Mouse (Mus musculus): ENCODE results near the gene Pnkd. TPM values are rescaled to one million over a fixed set of nuclear protein-coding genes. Genes with fewer than 3 reads are reported as not detected.

Pnkd gene
- polyA plus RNA-seq (2012) = 10.0 and 10.9 TPM in 2 replicates

GRCm38 (mm10) chr1:74284543-74285160 is at the start of gene Pnkd, which contains the start of gene Aamp:
Pnkd (plus strand) TSS chr1:74284930.
Aamp (minus strand) TSS chr1:74284738.
- Histone ChIP-seq H3K4me1 (ENCODE audit: control insufficient read depth) (peaks cover 56% of the 10 kb centered on the region), H3K27me3 (ENCODE audit: control insufficient read depth) (no peaks in the 10 kb centered on the region), H3K9me3 (ENCODE audit: control insufficient read depth, low read length) (no peaks in the 10 kb centered on the region), H3K36me3 (ENCODE audit: control insufficient read depth) (peaks cover 61% of the 10 kb centered on the region), H3K4me3 (replicated peaks) (peak within 1 kb of the TSS; percentile 83)
- TF ChIP-seq GATA1 (IDR thresholded peaks at IDR 0.05; ENCODE audit: low read length) (no peak), TAL1 (IDR thresholded peaks at IDR 0.05; ENCODE audit: low read length) (no peak)

- no peaks in the 10 kb centered on the region for H3K27me3 ChIP-seq (ENCODE audit: control insufficient read depth)
These were observed 48.7 kb upstream of the Pnkd start, which contains the start of gene Arpc2 for GRCm38 (mm10) chr1:74235938-74236589. Arpc2 (plus strand) TSS chr1:74236084.

GRCm38 (mm10) chr1:74236590-74237317 is 48.0 kb upstream of the Pnkd start:
- H3K36me3 ChIP-seq (ENCODE audit: control insufficient read depth) = peaks cover 10% of the 10 kb centered on the region
- no peaks in the 10 kb centered on the region for H3K27me3 ChIP-seq (ENCODE audit: control insufficient read depth)
- peak overlapping the region; percentile 99 for H3K4me3 ChIP-seq (replicated peaks)
- H3K4me1 ChIP-seq (ENCODE audit: control insufficient read depth) = peaks cover 56% of the 10 kb centered on the region
- H3K9me3 ChIP-seq (ENCODE audit: control insufficient read depth, low read length) = no peaks in the 10 kb centered on the region
- TF ChIP-seq TAL1 (IDR thresholded peaks at IDR 0.05; ENCODE audit: low read length) (no peak), GATA1 (IDR thresholded peaks at IDR 0.05; ENCODE audit: low read length) (no peak)

More at GRCm38 (mm10) chr1:74235938-74236589, 48.7 kb upstream of the Pnkd start, which contains the start of gene Arpc2:
- Histone ChIP-seq H3K9me3 (ENCODE audit: control insufficient read depth, low read length) (no peaks in the 10 kb centered on the region), H3K36me3 (ENCODE audit: control insufficient read depth) (peaks cover 8% of the 10 kb centered on the region), H3K4me3 (replicated peaks) (peak within 1 kb of the TSS; percentile 99), H3K4me1 (ENCODE audit: control insufficient read depth) (peaks cover 58% of the 10 kb centered on the region)
- TF ChIP-seq TAL1 (IDR thresholded peaks at IDR 0.05; ENCODE audit: low read length) (no peak), GATA1 (IDR thresholded peaks at IDR 0.05; ENCODE audit: low read length) (no peak)

- peaks cover 52% of the 10 kb centered on the region for H3K4me1 ChIP-seq (ENCODE audit: control insufficient read depth)
- H3K4me3 ChIP-seq (replicated peaks) = peak overlapping the region; percentile 99
- H3K36me3 ChIP-seq (ENCODE audit: control insufficient read depth) = peaks cover 14% of the 10 kb centered on the region
- TF ChIP-seq TAL1 (IDR thresholded peaks at IDR 0.05; ENCODE audit: low read length) (no peak), GATA1 (IDR thresholded peaks at IDR 0.05; ENCODE audit: low read length) (no peak)
- H3K27me3 ChIP-seq (ENCODE audit: control insufficient read depth) = no peaks in the 10 kb centered on the region
- H3K9me3 ChIP-seq (ENCODE audit: control insufficient read depth, low read length) = no peaks in the 10 kb centered on the region
These were observed 47.1 kb upstream of the Pnkd start for GRCm38 (mm10) chr1:74237671-74238070.

DNA sequence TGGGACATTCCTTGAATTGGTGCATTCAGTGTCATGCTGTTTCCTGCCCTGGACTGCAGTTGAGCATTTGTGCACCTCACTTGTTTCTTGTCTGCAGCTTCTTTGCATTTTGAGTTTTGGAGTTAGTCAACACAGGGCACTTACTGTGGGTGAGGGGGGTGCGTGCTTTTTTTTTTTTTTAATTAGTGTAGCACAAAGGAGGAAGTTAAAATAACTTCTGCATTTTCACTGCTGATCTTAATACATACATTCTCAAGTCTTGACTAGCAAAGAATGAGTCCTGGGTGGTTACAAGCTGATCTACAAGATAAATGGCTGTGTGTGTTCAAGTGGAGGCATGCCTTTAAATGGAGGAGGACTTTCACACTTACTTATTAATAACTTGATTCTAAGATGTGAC is 46.6 kb upstream of the Pnkd start:
- no peaks in the 10 kb centered on the region for H3K9me3 ChIP-seq (ENCODE audit: control insufficient read depth, low read length)
- H3K4me3 ChIP-seq (replicated peaks) = peak overlapping the region; percentile 99
- peaks cover 52% of the 10 kb centered on the region for H3K4me1 ChIP-seq (ENCODE audit: control insufficient read depth)
- peaks cover 19% of the 10 kb centered on the region for H3K36me3 ChIP-seq (ENCODE audit: control insufficient read depth)
- no peak for TF ChIP-seq GATA1 (IDR thresholded peaks at IDR 0.05; ENCODE audit: low read length)
- TF ChIP-seq TAL1 (IDR thresholded peaks at IDR 0.05; ENCODE audit: low read length) = no peak
- H3K27me3 ChIP-seq (ENCODE audit: control insufficient read depth) = no peaks in the 10 kb centered on the region

- peak overlapping the region; percentile 99 for H3K4me3 ChIP-seq (replicated peaks)
- no peaks in the 10 kb centered on the region for H3K9me3 ChIP-seq (ENCODE audit: control insufficient read depth, low read length)
- no peak for TF ChIP-seq GATA1 (IDR thresholded peaks at IDR 0.05; ENCODE audit: low read length)
- no peak for TF ChIP-seq TAL1 (IDR thresholded peaks at IDR 0.05; ENCODE audit: low read length)
- H3K4me1 ChIP-seq (ENCODE audit: control insufficient read depth) = peaks cover 56% of the 10 kb centered on the region
- H3K27me3 ChIP-seq (ENCODE audit: control insufficient read depth) = no peaks in the 10 kb centered on the region
- H3K36me3 ChIP-seq (ENCODE audit: control insufficient read depth) = peaks cover 22% of the 10 kb centered on the region
These were observed 45.6 kb upstream of the Pnkd start for GRCm38 (mm10) chr1:74239162-74239561.

DNA sequence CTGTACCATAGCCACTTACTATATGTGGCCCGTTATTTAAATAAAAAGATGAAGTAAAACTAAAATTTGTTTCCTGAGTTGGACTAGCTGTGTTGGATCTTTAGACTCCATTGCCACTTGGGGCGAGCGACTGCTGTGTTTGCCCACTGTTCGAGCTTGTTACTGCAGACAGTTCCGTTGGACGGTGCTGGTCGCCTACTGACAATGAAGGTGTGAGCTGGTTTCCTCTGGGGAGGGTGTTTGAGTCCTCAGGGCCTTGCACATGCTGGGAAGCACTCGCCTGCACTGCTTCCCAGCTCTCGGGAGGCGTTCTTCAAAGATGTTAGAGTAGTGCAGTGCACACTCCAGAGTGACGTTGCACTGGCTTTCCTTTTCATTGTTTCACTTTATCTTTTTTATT is 45.1 kb upstream of the Pnkd start:
- Histone ChIP-seq H3K4me1 (ENCODE audit: control insufficient read depth) (peaks cover 56% of the 10 kb centered on the region), H3K36me3 (ENCODE audit: control insufficient read depth) (peaks cover 24% of the 10 kb centered on the region), H3K9me3 (ENCODE audit: control insufficient read depth, low read length) (no peaks in the 10 kb centered on the region), H3K4me3 (replicated peaks) (peak overlapping the region; percentile 99), H3K27me3 (ENCODE audit: control insufficient read depth) (no peaks in the 10 kb centered on the region)
- TF ChIP-seq TAL1 (IDR thresholded peaks at IDR 0.05; ENCODE audit: low read length) (no peak), GATA1 (IDR thresholded peaks at IDR 0.05; ENCODE audit: low read length) (no peak)

DNA sequence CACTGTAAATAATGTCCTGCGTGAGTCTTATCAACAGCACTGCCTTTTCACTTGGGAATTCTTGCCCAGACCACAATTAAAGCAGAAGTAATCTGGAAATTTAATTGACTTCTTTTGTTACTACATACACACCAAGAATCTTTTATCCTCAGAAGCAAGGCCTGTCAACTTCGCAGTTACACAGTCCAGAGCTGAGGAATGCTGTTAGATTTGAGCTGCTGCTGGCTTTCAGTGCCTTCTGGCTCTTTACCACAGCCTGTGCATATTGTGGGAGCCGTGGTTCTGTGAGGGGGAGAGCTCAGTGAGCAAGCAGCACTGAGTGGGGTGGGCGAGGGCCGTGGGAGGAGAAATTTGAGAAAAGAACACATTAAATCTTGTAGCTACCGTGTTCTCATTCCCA is 44.4 kb upstream of the Pnkd start:
- H3K36me3 ChIP-seq (ENCODE audit: control insufficient read depth) = peaks cover 24% of the 10 kb centered on the region
- no peaks in the 10 kb centered on the region for H3K9me3 ChIP-seq (ENCODE audit: control insufficient read depth, low read length)
- no peak for TF ChIP-seq GATA1 (IDR thresholded peaks at IDR 0.05; ENCODE audit: low read length)
- TF ChIP-seq TAL1 (IDR thresholded peaks at IDR 0.05; ENCODE audit: low read length) = no peak
- H3K4me3 ChIP-seq (replicated peaks) = no peak overlapping the region
- no peaks in the 10 kb centered on the region for H3K27me3 ChIP-seq (ENCODE audit: control insufficient read depth)
- H3K4me1 ChIP-seq (ENCODE audit: control insufficient read depth) = peaks cover 57% of the 10 kb centered on the region

DNA sequence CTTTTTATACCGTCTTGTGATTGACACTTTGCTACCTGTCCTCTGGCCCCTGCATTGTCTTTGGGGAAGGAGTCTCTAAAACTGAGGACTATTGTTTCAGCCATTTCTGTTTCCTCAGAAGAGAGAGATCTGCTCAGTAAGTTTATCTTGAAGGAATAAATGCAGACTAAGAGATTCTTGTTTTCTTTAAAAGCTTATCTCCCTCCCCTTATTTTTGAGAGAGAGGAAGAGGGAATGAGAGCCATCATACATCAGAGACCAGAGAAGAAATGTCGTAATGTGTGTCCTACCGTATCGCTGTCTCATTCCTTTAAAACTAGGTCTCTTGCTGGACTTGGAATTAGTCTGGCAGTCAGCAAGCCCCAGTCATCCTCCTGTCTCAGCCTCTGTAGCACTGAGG is 43.9 kb upstream of the Pnkd start:
- no peaks in the 10 kb centered on the region for H3K27me3 ChIP-seq (ENCODE audit: control insufficient read depth)
- peaks cover 27% of the 10 kb centered on the region for H3K36me3 ChIP-seq (ENCODE audit: control insufficient read depth)
- peaks cover 54% of the 10 kb centered on the region for H3K4me1 ChIP-seq (ENCODE audit: control insufficient read depth)
- H3K9me3 ChIP-seq (ENCODE audit: control insufficient read depth, low read length) = no peaks in the 10 kb centered on the region
- TF ChIP-seq TAL1 (IDR thresholded peaks at IDR 0.05; ENCODE audit: low read length) = no peak
- TF ChIP-seq GATA1 (IDR thresholded peaks at IDR 0.05; ENCODE audit: low read length) = no peak
- no peak overlapping the region for H3K4me3 ChIP-seq (replicated peaks)
